Mouse (Mus musculus) megakaryocyte-erythroid progenitor cell, adult 5-6 weeks (primary cell): Measurements from ENCODE around the gene Bckdhb. TPM values are rescaled to one million over a fixed set of nuclear protein-coding genes. Genes with fewer than 3 reads are reported as not detected.
"Not testable (repeated sequence)": the region's sequence is repeated elsewhere in the genome, so short reads cannot be mapped to it uniquely, and the experiment has no call there.

Experiments
- ATAC-seq: replicated peaks from 2 replicates; pipeline ENCODE4 v1.8.0; 2016; ENCODE audit warnings: mild to moderate bottlenecking, inconsistent platforms; ENCODE audit not compliant: severe bottlenecking, poor library complexity, low FRiP score, low TSS enrichment
- total RNA-seq, 2 experiments: library from RNA; stranded (forward) in 1 of 2; stranded (reverse) in 1 of 2; fragments of 200-1000, 215-1000 nt in 1 of 2; fragments of >200 nt in 1 of 2; fragmentation: Nextera tagmentation in 1 of 2; gene quantifications; 2 replicates each; pipeline ENCODE4 v1.2.3; 2014 to 2017

The Bckdhb gene
- total RNA-seq, 2 experiments from 2014 or later, result 13.8 to 40.7 TPM

DNA sequence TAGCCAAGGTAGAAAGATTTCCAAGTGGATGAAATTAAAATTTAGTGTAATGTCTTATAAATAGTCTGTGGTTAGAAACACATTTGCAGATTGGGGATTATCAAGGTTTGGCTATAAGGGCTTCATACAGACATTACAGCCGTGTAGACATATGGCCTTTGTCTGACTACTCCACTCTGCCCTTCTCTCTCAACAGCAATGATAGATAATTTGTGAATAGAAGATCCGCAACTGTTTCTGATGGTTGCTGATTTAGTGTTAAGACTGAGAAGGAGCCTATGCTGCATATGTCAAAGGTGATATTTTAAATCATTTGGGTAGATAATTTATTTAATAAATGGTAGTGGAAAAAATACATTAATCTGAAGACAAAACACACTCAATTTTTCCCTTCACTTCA, 115.4 kb downstream of the Bckdhb start:
- ATAC-seq, result no peak

DNA sequence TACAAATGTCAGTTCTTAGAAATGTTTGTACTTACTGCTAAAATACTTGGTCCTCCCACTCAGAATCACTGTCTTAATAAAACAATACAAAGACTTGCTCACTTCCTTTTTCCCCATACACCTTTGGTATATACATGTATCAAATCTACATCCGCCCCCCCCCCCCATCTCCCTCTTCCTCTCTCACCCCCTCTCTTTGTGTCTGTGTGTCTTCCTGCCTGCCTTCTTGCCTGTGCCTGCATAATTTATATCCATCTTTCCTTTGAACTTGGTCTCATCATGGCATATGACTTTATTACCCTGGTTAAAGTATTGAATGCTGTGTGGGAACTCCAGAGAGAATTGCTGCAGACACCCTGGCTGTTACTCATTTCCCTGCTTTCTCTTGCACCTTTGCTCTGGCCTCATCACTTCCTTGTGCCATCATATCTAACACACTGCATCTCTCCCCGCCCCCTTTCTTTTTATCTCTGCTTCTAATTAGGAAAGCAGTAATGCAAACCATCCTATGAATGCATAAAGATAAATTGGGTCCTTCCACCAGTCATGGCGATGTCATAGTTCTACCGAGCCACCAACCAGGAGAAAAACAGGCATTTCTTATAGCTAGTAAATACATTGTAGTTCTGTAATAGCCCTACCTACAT, 116.8 kb downstream of the Bckdhb start:
- no peak for ATAC-seq

DNA sequence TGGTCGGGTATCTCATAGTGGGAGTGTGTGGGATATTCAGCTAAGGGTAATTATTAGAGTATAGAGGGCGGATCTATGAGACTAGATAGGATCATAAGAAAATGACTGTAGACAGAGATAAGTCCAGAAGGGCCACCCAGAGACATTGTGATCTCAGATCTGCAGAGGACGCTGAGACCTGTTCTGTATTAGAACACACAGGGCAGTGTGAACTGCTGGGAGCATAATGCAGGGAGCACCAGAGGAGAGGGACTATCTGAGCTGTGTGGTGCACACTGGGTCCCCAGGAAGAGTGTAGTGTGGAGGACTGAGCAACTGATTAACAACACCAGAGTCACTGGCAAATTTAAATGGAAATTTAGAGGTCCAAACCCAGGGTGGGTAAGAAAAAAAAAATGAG, 117.6 kb downstream of the Bckdhb start:
- ATAC-seq, result 0 out of 2 replicates have a peak, but pooled peaks have one; percentile 52

DNA sequence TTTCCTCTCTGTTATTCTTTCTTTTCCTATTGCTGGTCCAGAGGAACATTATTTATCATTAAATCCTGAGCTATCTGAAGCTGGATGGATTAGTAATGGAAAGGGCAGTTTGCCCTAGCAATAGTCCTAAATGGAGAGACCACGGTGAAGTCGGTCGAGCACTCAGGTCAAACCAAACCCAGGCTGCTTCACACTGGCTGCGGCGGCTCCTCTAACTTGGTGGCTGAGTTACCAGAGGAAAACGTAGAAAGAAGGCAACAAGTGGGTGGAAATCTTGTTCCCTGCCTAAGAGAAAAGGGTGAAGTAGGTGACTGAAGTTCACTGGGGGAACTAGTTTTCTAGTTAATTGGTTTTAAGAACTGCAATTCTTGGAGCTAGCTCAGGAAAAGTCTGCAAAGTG, 119.2 kb downstream of the Bckdhb start:
- no peak for ATAC-seq

DNA sequence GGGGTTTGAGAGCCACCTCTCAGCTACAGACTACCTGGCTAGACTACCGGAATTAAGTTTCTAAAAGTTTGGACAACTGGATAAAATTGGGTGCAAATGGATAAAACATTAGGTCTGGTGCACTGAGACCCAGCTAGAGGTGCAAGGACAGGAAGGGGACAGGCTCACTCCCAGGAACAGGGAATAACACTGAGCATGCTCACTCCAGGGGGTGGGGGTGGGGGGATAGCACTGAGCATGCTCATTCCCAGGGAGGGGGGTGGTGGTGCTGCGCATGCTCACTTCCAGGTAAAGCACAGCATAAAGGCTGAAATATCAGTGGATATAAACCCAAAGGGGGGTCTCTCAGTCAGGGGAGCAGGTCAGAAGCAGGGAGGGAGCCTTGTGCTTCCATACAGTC, 120.7 kb downstream of the Bckdhb start:
- ATAC-seq, result no peak

DNA sequence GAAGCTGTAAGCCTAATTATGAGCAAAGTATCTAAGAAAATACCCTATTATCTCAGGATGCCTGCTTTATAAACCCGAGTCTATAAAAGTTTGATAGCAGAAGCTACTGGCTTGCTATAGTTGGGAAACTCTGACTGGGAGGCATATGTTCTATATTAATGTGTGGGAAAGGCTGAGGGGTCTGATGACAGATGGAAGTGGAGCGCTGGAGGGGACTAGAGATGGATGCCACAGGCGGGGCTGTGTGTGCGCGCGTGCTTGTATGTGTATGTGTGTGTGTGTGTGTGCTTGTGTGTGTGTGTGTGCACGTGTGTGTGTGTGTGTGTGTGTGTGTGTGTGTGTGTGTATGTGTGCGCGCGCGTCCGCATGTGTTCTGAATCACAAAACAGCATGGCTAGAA, 121.4 kb downstream of the Bckdhb start:
- no peak for ATAC-seq

DNA sequence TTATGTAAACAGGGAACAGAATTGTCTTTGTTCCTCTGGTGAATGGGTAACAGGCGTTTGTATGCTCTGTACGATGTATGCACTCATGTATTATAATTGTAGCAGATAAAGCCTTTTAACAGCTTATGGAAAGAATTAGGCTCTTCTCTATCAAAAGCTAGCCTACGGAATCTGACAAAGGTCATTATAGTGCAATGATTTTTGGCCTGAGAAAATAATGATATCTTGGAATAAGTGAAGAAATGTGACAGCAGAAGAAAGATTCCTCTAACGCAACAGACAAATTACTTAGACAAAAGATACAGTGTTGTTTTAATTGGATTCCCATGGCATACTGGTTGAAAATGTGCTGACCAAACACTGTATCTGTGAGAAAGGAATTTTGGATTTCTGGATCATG, 122.0 kb downstream of the Bckdhb start:
- ATAC-seq, result no peak

DNA sequence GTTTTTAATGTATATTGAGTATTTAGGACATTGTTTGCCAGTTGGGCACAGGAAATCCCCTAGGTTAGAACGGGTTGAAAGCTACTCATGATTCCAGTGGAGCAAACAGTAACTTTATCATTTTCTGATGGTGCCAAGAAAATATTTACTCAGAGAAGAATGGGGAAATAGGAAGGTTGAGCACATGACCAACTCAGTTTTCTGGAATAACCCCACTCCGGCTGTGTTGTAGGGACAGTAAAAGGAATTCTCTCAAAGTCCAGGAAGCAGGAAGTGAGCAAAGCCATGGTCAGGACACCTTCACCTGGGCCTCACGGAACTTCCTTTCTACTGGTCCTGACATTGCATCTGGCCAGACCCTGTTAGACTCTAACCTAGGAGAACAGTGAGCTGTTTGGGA, 122.5 kb downstream of the Bckdhb start:
- no peak for ATAC-seq

DNA sequence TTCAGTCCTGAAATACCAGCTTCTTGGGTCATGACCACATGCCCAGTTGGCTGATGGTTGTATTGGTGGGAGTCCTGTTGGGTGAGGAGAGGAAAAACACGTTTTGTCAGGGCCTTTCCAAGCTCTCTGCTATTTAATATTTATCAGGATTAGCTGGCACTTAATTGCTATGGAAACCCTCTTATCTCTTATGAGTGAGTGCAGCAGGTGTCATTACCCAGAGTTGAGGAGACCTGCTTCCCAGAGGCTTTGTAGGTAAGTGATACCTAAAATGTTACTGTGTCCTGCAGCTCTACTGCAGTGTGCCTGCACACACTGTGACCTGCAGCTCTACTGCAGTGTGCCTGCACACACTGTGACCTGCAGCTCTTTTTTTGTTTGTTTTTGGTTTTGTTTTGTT, 124.2 kb downstream of the Bckdhb start:
- no peak for ATAC-seq

DNA sequence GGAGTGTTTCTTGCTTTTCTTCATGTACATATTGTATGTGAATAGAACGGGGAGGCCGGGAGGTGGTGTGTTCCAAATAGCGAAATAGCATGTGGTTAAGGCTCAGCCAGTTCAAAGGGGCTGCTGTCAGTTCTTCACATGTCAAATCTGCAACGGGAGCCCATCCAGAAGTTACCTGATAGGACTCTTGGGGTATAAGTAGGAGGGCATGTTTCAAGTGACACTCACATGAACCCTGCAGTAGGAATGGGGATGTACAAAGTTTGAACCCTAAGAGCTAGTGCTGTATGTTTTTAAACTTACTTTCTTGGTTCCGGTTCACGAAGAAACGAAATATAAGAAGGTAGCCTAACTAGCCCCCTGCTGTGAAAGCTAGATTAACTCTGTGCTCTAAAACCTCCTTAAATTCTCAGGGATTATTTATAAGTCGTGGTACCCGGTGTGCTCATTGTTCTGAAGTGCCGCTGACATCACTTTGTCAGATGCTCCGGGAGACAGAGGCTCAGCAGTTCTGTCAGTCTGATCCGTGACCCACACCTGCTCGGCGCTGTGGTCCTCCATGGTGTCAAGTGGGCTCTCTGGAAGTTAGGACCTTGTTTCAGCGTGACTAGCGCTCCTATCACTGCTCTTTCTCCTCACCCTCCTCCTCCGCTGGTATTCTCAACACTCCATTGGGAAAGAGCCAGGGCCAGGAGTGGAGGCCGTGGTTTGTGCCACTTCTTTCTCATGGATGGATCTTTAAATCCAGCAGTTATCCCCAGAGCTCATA, 126.1 kb downstream of the Bckdhb start:
- no peak for ATAC-seq

DNA sequence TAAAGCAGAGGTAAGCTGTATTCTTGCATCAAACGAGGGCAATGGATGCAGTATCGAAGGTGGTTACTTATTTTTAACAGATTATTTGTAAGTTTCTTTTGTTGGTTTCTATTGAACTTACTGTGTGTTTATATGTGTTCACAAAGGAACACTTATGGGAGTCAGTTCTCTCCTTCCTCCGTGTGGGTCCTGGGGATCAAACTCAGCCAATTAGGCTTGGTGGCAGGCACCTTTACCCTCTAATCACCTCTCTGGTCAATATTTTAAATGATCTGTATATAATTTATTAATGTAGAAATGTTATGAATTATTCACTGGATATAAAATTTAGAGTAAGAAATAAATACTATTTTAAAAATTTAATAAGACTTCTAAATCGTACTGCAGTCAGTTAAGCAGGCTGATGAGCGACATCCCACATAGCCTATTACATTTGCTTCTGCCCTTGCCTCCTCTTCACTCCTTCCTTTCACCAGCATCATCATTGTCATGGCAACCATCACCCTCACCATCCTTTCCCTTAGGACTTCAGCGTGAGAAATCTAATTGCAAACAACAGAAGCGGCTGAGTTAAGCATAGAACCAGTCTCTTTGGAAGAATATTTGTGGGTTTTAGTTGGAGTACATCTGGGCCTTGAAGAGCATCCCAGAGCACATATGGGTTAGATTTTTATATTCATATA, 130.3 kb downstream of the Bckdhb start:
- ATAC-seq, result no peak

DNA sequence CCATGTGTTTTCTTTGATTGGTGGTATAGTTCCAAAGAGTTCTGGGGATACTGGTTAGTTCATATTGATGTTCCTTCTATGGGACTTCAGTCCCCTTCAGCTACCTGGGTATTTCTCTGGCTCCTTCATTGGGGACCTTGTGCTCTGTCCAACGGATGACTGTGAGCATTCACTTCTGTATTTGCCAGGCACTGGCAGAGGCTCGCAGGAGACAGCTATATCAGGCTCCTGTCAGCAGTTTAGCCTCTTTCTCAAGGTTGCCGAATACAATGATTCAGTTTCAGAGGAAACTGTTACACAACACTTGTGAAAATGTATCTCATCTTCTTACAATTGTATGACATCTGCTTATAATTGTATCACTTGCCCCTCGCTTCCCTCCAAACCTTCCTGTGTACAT, 135.8 kb downstream of the Bckdhb start:
- ATAC-seq, result not testable (repeated sequence)

DNA sequence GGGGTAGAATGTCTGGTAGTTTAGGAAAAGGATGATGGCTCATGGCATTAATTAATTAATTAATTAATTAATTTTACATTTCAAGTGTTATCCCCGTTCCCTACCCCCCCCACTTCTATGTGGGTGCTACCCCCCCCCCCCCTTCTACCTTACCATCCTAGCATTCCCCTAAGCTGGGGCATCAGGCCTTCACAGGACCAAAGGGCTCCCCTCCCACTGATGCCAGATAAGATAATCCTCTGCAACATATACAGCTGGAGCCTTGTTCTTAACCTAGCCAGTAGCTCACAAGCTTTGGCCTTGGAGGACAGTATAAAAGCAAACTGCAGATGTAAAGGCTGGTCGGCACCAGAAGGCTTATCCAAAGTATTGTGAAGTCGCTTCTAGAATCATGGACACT, 138.7 kb downstream of the Bckdhb start:
- no peak for ATAC-seq

DNA sequence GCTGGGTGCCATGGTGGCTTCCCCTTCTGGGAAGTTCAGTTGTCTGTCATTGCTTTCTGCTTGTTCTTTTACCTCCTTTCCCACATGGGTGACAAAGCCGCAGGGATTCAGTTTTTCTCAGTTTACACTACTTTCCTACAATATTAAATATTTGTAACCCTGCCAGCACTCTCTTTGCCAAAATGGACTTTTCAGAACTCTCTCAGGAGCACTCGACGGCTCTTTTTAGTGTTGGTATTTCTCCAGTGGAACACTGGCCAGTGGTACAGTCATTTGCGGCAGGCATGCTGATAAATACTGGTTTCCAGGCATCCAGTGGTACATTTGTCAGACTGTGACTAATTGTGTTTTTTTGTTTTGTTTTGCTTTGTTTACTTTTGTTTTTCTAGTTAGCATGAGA, 139.2 kb downstream of the Bckdhb start:
- ATAC-seq, result no peak

DNA sequence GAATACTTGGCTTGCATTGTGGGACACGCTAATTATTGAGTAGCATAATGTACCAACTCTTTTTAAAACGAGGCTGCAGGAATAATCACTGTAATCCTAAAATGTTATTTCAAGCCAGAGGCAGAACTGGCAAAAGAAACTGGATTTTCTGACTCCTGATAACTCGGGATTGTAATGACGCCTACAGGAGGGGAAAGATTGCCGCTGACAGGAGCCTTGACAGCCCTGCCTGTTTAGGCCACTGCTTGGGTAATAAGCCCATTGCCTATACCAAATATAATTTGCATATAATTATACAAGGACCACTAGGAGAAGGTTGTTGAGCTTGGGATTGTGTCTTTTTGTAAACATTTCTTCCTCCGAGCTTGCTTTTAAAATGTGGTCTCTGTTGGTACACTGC, 145.3 kb downstream of the Bckdhb start:
- ATAC-seq, result no peak

DNA sequence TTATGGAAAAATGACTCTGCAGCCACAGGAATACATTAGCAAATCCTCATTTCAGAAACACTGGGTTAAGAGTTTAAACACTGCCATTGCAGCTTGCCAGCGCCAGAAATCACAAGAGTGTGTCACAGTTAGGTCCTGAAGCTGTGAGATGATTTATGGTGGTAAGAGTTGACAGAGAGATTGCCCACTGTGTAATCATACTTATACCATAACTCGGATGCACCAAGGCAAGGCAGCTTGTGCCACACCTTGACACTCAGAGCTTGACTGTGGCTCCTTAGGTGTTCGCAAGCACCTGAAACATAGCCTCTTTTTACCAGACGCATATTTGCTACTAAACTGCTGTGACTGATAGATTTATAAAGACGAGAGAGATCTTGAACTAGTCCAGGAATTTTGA, 145.8 kb downstream of the Bckdhb start:
- ATAC-seq, result no peak

DNA sequence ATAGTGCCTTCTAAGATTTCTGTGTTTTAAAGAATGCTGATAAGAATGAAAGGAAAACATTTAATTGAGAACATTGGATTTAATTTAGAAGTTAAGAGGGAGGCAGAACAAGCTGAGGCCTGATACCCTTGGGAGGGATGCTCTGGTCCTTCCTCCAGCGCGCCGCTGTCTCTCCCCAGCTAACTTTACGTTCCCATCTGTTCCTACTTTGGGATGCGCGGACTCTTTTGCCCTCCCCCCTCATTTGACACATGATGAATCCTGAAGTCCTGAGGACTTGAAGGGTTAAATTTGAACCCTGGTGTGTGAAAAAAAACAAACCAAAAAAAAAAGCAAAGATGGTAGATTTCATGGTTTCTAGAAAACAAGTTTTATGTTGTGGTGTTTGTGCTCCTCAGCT, 147.6 kb downstream of the Bckdhb start:
- no peak for ATAC-seq

DNA sequence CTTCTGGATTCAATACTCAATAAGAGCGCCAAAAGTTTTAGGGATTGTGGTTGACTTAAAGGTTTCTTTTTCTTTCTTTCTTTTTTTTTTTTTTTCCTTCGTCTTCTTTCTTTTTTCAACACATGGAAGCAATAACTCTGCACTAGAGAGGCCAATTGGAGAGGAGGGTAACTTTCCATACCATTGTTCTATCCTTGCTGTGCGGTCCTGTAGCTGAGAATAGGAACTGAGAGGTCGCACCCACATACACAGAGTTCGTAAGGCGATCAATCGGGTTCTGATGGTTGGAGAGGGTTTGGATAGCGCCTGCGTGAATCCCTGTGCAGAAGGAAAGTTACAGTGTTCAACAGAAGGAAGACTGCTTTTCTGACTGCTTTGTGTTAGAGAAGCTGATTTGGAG, 148.3 kb downstream of the Bckdhb start:
- no peak for ATAC-seq

DNA sequence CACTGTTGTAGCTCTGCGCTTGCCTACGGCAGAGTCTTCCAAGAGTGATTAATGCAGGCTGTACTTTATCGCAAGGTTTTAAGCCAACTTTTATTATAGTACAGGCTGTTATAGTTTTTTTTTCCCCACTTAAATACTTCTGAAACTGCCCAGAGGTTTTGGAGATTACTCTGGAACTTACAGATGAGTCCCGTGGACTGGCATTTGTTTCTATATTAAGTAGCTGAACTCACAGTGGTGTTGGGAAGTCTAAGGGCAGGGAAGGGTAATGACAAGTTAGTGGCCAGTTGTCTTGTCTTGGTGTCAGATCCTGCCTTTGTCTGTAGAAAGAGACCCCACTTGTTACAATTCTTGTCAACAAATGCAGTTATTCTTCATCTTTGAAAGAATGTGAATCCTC, 158.6 kb downstream of the Bckdhb start:
- ATAC-seq, result no peak

DNA sequence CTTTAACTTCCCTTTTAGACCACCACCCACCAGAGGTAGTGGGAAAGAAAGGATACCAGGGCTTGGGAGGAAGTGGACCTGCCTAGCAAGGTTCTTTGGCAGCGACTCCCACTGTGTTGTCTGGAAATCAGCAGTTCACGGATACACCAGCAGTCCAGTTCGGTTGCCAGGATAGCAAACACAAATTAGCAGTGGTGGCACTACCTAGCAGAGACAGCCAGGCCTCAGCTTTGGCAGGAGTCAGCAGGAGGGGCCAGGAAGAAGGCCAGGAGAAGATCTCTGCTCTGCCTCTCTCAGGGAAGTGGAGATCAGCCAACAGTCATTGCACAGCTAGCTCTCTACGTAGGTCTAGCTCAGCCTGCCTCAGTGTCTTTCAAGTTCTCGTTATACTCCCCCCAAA, 159.7 kb downstream of the Bckdhb start:
- no peak for ATAC-seq
